Mouse (Mus musculus) spleen, adult 2 months (tissue): ENCODE data around the gene Nagk. TPM values are rescaled to one million over a fixed set of nuclear protein-coding genes. Genes with fewer than 3 reads are reported as not detected.
A peak's percentile ranks its signal among the peaks of the same experiment; 100 is the strongest.

Source experiments
- DNase-seq, 2 experiments: peaks; one replicate each; pipeline versions ENCODE4 v3.0.0 to v3.0.0-alpha.2; 2012 to 2021; ENCODE audit warnings: low spot score in 2 of 2, low read depth in 1 of 2
- H3K27ac ChIP-seq: fragments of 200-500 bp; 2 replicates; pipeline ENCODE4 v1.5.1; 2012; ENCODE audit warnings: low read length, inconsistent platforms; ENCODE audit not compliant: insufficient read depth
- H3K27me3 ChIP-seq: fragments of 200-500 bp; 2 replicates; pipeline ENCODE4 v1.6.1; 2012; ENCODE audit warnings: mild to moderate bottlenecking, moderate library complexity, low read length, inconsistent platforms; ENCODE audit not compliant: control insufficient read depth, insufficient read depth
- H3K36me3 ChIP-seq: fragments of 200-500 bp; 2 replicates; pipeline ENCODE4 v1.6.1; 2012; ENCODE audit warnings: mild to moderate bottlenecking, low read length, inconsistent platforms; ENCODE audit not compliant: control insufficient read depth, insufficient read depth
- H3K4me1 ChIP-seq: fragments of 200-500 bp; 2 replicates; pipeline ENCODE4 v1.6.1; 2011; ENCODE audit warnings: inconsistent platforms; ENCODE audit not compliant: control insufficient read depth, insufficient read depth, insufficient read length
- H3K4me3 ChIP-seq: fragments of 200-500 bp; 2 replicates; pipeline ENCODE4 v1.5.1; 2011; ENCODE audit warnings: mild to moderate bottlenecking, inconsistent platforms; ENCODE audit not compliant: insufficient read depth, insufficient read length; ENCODE audit errors: extremely low read depth
- CTCF ChIP-seq: fragments of 200-500 bp; IDR thresholded peaks from 2 replicates; pipeline ENCODE4 v1.5.1; 2011; ENCODE audit warnings: mild to moderate bottlenecking, inconsistent platforms; ENCODE audit not compliant: insufficient read depth, insufficient read length, insufficient replicate concordance; ENCODE audit errors: extremely low read depth
- POLR2A ChIP-seq: fragments of 200-500 bp; IDR thresholded peaks from 2 replicates; pipeline ENCODE4 v1.6.1; 2011; ENCODE audit warnings: low read depth, low read length, inconsistent platforms
- WGBS: fragments of 180-500 bp; shearing (Covaris S2); methylation state at CpG from one replicate; pipeline ENCODE4 v1.1.7; 2018; 5-methylcytosine and 5-hydroxymethylcytosine counted together
- polyA plus RNA-seq: library from polyadenylated mRNA; depleted of rRNA; stranded (reverse); fragments of >200 nt; gene quantifications from 2 replicates; pipeline ENCODE4 v1.2.3, GENCODE M21; 2012; rRNA removed

The Nagk gene
- polyA plus RNA-seq, result 12.7 and 16.1 TPM in 2 replicates

DNA sequence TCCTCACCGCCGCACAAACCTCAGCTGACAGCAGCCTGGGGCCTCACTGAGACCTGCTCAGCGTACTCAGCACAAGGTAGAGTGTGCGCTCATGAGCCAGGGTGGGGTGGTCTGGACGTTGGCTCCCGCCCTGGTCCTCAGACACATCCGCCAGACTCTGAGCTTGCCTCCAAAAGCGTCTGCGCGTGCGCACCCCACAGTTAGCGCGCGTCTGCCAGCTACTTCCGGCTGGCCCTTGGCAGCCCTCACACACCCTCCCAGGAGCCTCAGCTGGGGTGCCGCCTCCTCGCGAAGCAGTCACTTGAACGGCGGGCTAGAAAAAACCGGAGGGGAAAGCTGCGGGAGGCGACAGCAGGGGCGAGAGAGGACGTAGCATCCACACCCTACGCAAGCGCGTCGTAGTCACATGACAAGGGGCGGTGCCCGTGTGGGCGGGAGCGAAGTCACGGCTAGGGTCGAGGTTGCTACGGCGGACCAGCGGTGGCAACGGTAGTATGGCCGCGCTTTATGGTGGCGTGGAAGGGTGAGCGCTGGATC, at the start of gene Nagk:
Nagk (plus strand) TSS at position 223 of the 537 bp plus-strand sequence.
- TF ChIP-seq POLR2A, result peak; percentile 77; the same call in 1 of the 2 replicates
- no peak for TF ChIP-seq CTCF
- peak within 1 kb of the TSS; percentile 75 for H3K4me3 ChIP-seq
- DNase-seq, result peak; percentile 94
- WGBS, result under 1% methylated on average over 43 of the region's 43 CpGs
- H3K4me1 ChIP-seq, result peaks cover 8% of the 10 kb centered on the region; the same call in 1 of the 2 replicates
- H3K27me3 ChIP-seq, result no peaks in the 10 kb centered on the region
- peak within 1 kb of the TSS; percentile 91 for H3K27ac ChIP-seq
- no peaks in the 10 kb centered on the region for H3K36me3 ChIP-seq

DNA sequence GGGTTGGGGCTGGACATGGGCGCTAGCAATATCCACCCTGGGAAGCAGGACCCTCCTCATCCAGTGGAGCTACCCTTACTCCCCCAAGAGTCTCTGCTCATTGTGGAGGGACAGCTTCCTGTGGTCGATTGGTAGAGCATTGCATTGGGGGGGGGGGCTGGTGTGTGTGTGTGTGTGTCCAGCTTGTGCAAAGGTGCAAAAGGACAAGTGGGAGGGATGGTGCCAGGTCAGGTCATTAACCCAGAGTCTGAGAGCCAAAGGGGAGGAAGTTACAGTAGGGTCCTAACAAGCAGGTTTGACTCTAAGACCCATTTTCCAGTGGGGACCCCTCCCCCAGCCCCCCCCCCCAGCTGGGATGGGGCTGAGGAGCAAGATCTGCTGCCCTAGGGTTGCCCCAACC, 49.3 kb upstream of the Nagk start:
- TF ChIP-seq POLR2A (no peak), CTCF (no peak)
- DNase-seq, result no peak
- no peaks in the 10 kb centered on the region for H3K36me3 ChIP-seq

DNA sequence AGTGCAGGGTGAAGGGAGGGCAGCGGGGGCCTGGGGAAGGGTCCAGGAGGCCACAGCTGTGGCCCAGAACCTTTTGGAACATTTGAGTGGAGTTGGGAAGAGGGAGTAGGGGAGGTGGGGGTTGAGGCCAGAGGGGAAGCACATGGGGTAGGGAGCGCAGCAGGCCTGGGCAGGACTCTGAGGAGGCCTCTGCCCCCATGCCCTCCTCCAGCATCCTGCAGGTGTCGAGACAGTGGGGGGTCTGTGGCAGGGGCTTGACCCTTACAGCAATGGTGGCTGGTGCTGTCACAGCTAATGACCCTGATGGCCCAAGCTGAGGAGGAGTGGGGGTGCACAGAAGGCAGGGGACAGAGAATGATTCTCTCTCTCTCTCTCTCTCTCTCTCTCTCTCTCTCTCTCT, 45.5 kb upstream of the Nagk start:
- 72% methylated on average over 3 of the region's 3 CpGs for WGBS
- no peaks in the 10 kb centered on the region for H3K36me3 ChIP-seq
- TF ChIP-seq CTCF (no peak), POLR2A (no peak)
- no peaks in the 10 kb centered on the region for H3K4me1 ChIP-seq
- no peak overlapping the region for H3K4me3 ChIP-seq
- H3K27me3 ChIP-seq, result no peaks in the 10 kb centered on the region
- no peak for DNase-seq
- no peak overlapping the region for H3K27ac ChIP-seq

More for the DNA sequence above, 49.3 kb upstream of the Nagk start:
- Histone ChIP-seq H3K27me3 (no peaks in the 10 kb centered on the region), H3K4me3 (no peak overlapping the region), H3K4me1 (no peaks in the 10 kb centered on the region), H3K27ac (no peak overlapping the region)
- 53% methylated on average over 2 of the region's 2 CpGs for WGBS

- peak; percentile 7 to 48 for DNase-seq
- no peaks in the 10 kb centered on the region for H3K27me3 ChIP-seq
- H3K36me3 ChIP-seq, result no peaks in the 10 kb centered on the region
- 11% methylated on average over 11 of the region's 11 CpGs for WGBS
- no peak overlapping the region for H3K4me3 ChIP-seq
- peak; percentile 50; the same call in 1 of the 2 replicates for TF ChIP-seq CTCF
- no peak for TF ChIP-seq POLR2A
- no peaks in the 10 kb centered on the region for H3K4me1 ChIP-seq
- no peak overlapping the region for H3K27ac ChIP-seq
Observed at GRCm38 (mm10) chr6:83750171-83750684, 44.6 kb upstream of the Nagk start.

GRCm38 (mm10) chr6:83756051-83756450, 38.7 kb upstream of the Nagk start:
- DNase-seq, result no peak
- no peaks in the 10 kb centered on the region for H3K36me3 ChIP-seq
- H3K4me3 ChIP-seq, result no peak overlapping the region
- no peaks in the 10 kb centered on the region; the same call in 1 of the 2 replicates for H3K27me3 ChIP-seq
- WGBS, result 89% methylated on average over 9 of the region's 9 CpGs
- no peaks in the 10 kb centered on the region for H3K4me1 ChIP-seq
- H3K27ac ChIP-seq, result no peak overlapping the region
- no peak for TF ChIP-seq POLR2A
- TF ChIP-seq CTCF, result no peak

DNA sequence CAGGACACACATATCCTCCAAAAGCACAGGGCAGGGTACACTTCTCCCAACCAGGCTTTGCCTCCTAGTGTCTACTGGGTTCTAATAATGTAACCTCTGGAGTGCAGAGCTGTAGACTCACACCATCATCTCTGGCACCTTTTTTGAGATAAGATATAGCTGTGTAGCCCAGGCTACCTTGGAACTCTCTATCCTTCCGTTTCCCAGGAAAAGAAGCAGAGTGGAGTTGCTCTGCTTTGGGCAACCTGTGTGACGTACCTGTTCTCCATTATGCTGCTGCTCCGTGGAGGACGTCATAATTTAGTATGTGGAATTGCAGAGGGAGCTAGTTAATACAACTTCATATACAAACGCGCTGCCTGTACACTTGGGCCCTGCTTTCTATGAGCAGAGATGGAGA, 32.4 kb upstream of the Nagk start, which contains the start of gene Ankrd53:
Ankrd53 (plus strand) TSS at position 301 of the 400 bp plus-strand sequence.
- Histone ChIP-seq H3K4me3 (peak within 1 kb of the TSS; percentile 20; the same call in 1 of the 2 replicates), H3K27ac (no peak within 1 kb of the TSS), H3K27me3 (no peaks in the 10 kb centered on the region; the same call in 1 of the 2 replicates), H3K4me1 (peaks cover 8% of the 10 kb centered on the region), H3K36me3 (no peaks in the 10 kb centered on the region)
- DNase-seq, result no peak
- TF ChIP-seq POLR2A, result no peak
- TF ChIP-seq CTCF, result no peak
- WGBS, result 23% methylated on average over 6 of the region's 6 CpGs

DNA sequence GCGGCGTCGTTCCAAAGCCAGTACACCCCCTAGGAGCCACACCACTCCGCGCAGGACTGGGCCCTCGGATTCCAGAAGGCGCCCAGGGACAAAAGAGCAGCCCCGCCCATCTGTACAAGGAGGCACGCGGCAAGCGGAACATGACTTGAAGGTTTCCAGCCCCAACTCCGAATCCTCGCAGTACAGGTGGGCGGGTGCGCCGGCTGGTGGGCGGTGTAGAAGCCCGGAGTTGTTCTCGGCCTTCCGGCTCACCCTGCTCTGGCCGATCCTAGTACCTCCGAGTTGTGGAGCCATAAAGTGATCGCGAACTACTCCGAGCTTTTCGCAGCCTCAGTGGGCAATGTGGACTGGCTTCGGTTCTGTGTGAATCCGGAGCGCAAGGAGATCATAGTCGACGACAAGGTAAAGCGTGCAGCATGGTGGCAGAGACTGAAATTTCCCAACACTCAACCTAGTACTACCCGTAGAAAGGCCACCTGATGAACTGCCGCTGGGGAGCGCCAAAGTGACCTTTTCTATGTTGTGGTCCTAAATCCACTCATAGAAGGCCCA, 31.8 kb upstream of the Nagk start:
- peak in 1 of 2 experiments; percentile 11 for DNase-seq
- peak overlapping the region; percentile 20; the same call in 1 of the 2 replicates for H3K4me3 ChIP-seq
- WGBS, result 10% methylated on average over 35 of the region's 35 CpGs
- TF ChIP-seq POLR2A (no peak), CTCF (no peak)
- H3K27ac ChIP-seq, result no peak overlapping the region
- peaks cover 8% of the 10 kb centered on the region for H3K4me1 ChIP-seq
- no peaks in the 10 kb centered on the region for H3K36me3 ChIP-seq
- H3K27me3 ChIP-seq, result no peaks in the 10 kb centered on the region; the same call in 1 of the 2 replicates
